Mouse (Mus musculus) gastrocnemius, adult 8-10 months (tissue): ENCODE measurements around the gene Zic3. TPM values are rescaled to one million over a fixed set of nuclear protein-coding genes. Genes with fewer than 3 reads are reported as not detected.

ENCODE experiments used
- DNase-seq, 2 experiments: peaks; one replicate each; pipeline ENCODE4 v3.0.0; 2022; ENCODE audit warnings: low spot score in 2 of 2
- total RNA-seq, 4 experiments: library from RNA; stranded (reverse); gene quantifications; 2 replicates each; pipeline ENCODE4 v1.2.4; 2022

The Zic3 gene
- not detected for total RNA-seq

DNA sequence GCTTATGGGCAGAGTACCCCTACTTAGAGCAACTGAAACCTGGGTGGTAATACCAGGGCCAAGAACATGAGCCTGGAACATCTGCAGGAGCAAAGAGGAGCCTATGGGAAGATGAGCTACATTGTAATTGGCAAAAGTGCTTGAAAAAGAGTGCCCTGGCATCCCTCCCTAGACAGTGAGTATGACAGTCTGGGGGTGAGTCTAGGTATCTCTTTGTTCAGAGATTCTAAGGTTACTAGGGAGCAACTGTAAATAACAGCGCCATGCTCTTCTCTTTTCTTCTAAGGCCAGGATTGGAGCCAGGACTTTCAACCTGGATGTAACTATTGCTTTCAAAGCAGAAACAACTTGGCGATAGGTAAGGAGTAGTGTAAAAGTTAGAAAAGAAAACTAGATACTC is at the start of gene Zic3:
Gene Zic3, plus strand, starts transcription at position 301 of the 400 bp plus-strand sequence.
- DNase-seq = no peak

- no peak for DNase-seq
Observed at GRCm38 (mm10) chrX:57982351-57982750, 40.1 kb upstream of the Zic3 start.

- DNase-seq = no peak
Observed at GRCm38 (mm10) chrX:57987455-57988109, 34.9 kb upstream of the Zic3 start.

DNA sequence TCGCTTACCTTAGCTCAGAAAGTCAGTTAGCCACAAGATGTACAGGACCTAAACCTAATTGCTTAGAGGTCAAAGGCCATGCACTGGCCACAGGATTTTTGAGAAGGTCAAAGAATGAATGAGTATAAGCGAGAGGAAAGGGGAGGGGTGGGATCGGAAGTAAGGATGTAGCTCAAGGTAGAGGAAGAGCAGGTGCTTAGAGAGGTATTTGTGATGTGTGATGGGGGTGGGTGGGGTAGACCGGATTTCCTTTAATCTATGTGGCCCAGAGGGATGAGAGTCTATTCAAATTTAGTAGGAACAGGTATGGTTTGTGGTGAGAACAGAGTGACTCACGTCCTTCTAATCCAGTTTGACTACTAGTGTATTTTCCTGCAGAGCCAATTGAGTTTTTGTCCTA is 9.1 kb upstream of the Zic3 start:
- no peak for DNase-seq

- no peak for DNase-seq
Observed at GRCm38 (mm10) chrX:58014093-58014492, 8.4 kb upstream of the Zic3 start.

DNA sequence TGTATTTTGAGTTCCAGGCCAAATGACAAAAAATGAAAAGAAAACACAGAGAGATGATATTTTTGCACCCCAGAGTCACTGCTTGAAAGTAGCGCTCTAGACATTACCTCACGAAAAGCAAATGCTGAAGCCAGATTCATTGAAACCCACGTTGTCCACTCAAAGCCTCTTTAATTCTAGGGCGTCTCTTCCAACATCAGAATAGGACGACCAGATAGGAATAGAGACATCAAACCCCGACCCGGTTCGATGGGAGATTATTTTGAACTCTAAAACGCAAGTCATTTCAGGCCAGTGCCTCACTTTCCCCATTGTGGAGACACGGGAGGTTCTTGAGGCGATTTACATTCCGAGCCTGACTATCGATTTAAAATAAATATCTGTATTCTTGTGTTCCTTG is 7.7 kb upstream of the Zic3 start:
- DNase-seq = no peak

GRCm38 (mm10) chrX:58015336-58015945 is 7.1 kb upstream of the Zic3 start:
- no peak for DNase-seq

GRCm38 (mm10) chrX:58018720-58019119 is 3.8 kb upstream of the Zic3 start:
- DNase-seq = no peak

- no peak for DNase-seq
Observed at GRCm38 (mm10) chrX:58019257-58019953, 3.1 kb upstream of the Zic3 start.

GRCm38 (mm10) chrX:58027631-58028030 is 5.1 kb downstream of the Zic3 start:
- no peak for DNase-seq

DNA sequence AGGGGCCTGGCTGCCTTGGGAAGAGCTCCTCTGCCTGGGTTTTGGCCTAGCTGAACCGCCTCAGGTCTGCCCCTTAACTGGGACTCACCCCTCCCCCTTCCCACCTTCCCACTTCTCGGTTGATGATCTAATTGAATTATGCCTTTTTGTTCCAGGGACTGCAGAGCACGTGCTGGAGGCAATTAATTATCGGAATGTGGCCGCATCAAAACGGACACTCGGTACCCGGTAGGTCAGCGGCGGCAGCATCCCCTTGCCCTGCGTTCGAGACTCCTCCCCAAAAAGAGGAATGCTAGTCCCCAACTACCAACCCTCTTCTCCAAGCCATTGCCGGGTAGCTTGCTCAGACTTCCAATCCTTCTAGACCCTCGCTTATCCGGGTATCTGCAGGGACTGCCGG is 5.6 kb downstream of the Zic3 start:
- no peak for DNase-seq

DNA sequence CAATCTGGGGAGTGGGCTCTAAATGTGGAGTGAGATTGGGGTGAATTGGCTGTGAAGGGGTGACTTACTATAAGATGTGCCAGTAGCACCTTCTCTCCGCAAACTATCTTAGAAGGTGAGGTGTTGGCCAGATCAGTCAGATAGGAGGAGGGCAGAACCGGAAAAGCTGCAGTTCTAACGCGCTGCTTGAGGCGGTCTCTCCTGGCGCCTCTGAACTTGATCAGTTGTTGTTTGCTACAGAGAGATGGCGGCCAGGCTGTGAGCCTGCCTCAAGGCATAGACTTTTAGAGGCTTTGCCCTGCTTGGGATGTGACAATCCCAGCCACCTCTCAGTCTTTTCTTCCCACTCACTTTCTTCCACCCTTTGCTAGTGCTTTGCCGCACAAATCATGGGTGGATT is 6.4 kb downstream of the Zic3 start:
- no peak for DNase-seq

- DNase-seq = no peak
Observed at GRCm38 (mm10) chrX:58030100-58030834, 7.8 kb downstream of the Zic3 start.

GRCm38 (mm10) chrX:58030835-58031670 is 8.6 kb downstream of the Zic3 start:
- DNase-seq = no peak

DNA sequence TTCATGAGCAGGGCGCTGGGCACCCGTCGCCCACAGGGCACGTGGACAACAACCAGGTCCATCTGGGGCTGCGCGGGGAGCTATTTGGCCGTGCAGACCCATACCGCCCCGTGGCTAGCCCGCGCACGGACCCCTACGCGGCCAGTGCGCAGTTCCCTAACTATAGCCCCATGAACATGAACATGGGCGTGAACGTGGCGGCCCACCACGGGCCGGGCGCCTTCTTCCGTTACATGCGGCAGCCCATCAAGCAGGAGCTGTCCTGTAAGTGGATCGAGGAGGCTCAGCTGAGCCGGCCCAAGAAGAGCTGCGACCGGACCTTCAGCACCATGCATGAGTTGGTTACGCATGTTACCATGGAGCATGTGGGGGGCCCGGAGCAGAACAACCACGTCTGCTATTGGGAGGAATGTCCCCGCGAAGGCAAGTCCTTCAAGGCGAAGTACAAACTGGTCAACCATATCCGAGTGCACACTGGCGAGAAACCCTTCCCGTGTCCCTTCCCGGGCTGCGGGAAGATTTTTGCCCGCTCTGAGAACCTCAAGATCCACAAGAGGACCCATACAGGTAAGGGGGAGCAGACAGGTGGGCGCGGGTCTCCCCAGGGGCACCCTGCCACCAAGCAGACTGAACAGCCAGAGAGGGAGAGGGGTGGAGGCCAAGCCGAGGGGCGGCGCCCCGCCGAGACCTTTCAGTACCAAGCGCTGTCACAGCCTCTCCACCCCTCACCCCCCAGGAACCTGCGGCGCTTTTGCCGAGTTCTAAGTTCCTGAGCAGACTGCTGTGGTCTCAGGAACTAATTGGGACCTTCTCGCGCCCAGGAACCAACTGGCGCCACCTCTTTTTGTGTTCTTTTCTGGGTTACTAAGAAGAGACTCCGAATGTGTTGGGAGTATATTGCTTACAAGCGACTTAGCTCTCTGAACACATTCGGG is 9.4 kb downstream of the Zic3 start:
- DNase-seq = no peak

DNA sequence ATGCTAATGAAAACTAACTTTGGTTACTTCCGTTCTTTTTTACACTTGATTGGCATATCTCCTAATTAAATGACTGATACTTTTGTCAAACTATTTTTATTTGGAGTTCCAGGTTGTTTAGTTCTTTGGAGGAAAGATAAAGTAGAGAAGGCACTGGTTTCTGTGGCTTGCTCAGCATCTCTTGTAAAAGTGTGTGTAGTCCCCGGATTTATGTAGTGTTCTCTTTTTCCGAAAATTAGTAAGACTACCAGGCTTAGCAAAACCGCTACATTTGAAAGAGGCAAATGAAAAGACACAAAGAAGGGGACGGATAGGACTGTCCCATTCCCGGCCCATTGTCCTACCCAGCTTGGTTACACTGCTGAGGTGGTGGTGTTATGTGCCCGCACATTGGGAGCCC is 10.1 kb downstream of the Zic3 start:
- no peak for DNase-seq

GRCm38 (mm10) chrX:58033521-58033920 is 11.0 kb downstream of the Zic3 start:
- no peak for DNase-seq

GRCm38 (mm10) chrX:58038061-58039007 is 15.8 kb downstream of the Zic3 start:
- no peak for DNase-seq

- no peak for DNase-seq
Observed at GRCm38 (mm10) chrX:58039703-58040102, 17.2 kb downstream of the Zic3 start.
